Mouse (Mus musculus): ENCODE results near the gene Fzd10. TPM values are rescaled to one million over a fixed set of nuclear protein-coding genes. Genes with fewer than 3 reads are reported as not detected.
A peak's percentile ranks its signal among the peaks of the same experiment; 100 is the strongest.

The Fzd10 gene
- polyA plus RNA-seq, 1 experiment: 23.6 TPM

GRCm38 (mm10) chr5:128603693-128604092 lies 3.0 kb downstream of the Fzd10 start:
- TF ChIP-seq CTCF (IDR thresholded peaks at IDR 0.05; ENCODE audit: borderline replicate concordance, extremely low read depth, insufficient read depth, insufficient read length) (no peak), POLR2A (IDR thresholded peaks at IDR 0.05; ENCODE audit: borderline replicate concordance, extremely low read depth, insufficient read depth, insufficient read length, poor library complexity, severe bottlenecking) (no peak)
- no peak for DNase-seq (ENCODE audit: low read depth)

GRCm38 (mm10) chr5:128606596-128606995 lies 6.0 kb downstream of the Fzd10 start:
- TF ChIP-seq CTCF (IDR thresholded peaks at IDR 0.05; ENCODE audit: borderline replicate concordance, extremely low read depth, insufficient read depth, insufficient read length) (no peak), POLR2A (IDR thresholded peaks at IDR 0.05; ENCODE audit: borderline replicate concordance, extremely low read depth, insufficient read depth, insufficient read length, poor library complexity, severe bottlenecking) (no peak)
- peak; percentile 67 for DNase-seq (ENCODE audit: low read depth)

DNA sequence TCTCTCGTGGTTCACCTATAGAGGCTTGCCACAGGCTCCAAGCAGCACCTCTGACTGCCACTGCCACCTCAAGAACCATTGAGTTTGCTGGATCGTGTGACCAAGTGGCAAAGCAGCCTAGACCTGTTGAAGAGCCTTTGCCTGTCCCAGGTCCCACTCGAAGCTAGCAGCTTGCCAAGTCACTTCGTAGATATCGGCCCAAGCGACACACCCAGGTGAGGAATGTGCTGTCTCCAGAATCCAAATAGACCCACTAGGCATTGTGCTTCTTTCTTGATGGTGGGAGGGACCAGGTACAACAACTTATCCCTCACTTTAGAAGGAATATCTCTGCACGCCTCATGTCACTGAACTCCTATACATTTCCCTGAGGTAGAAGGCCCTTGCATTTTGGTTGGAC lies 8.4 kb downstream of the Fzd10 start:
- no peak for DNase-seq (ENCODE audit: low read depth)
- no peak for TF ChIP-seq POLR2A (IDR thresholded peaks at IDR 0.05; ENCODE audit: borderline replicate concordance, extremely low read depth, insufficient read depth, insufficient read length, poor library complexity, severe bottlenecking)
- TF ChIP-seq CTCF (IDR thresholded peaks at IDR 0.05; ENCODE audit: borderline replicate concordance, extremely low read depth, insufficient read depth, insufficient read length): no peak

DNA sequence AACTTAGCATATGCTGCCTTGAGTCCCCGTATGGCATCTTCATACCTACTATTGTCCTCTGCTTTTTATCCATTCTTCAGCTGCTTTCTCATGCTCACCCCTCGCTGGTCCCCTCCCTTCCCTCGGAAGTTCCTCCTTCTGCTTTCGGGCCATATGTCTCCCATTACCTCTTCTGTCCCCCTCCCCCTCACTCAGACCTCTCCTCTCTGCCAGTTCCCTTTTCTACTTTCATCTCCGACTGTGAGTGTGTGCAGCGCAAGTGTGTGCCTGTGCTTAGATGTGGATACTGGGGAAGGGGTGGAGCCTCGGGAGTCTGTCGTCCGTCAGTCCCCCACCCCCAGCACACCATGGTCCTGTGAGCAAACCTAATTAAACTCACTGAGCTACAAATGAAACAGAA lies 17.0 kb downstream of the Fzd10 start:
- TF ChIP-seq CTCF (IDR thresholded peaks at IDR 0.05; ENCODE audit: borderline replicate concordance, extremely low read depth, insufficient read depth, insufficient read length) (no peak), POLR2A (IDR thresholded peaks at IDR 0.05; ENCODE audit: borderline replicate concordance, extremely low read depth, insufficient read depth, insufficient read length, poor library complexity, severe bottlenecking) (no peak)

GRCm38 (mm10) chr5:128619987-128620386 lies 19.3 kb downstream of the Fzd10 start:
- DNase-seq (ENCODE audit: low read depth): peak; percentile 61
- no peak for TF ChIP-seq CTCF (IDR thresholded peaks at IDR 0.05; ENCODE audit: borderline replicate concordance, extremely low read depth, insufficient read depth, insufficient read length)
- no peak for TF ChIP-seq POLR2A (IDR thresholded peaks at IDR 0.05; ENCODE audit: borderline replicate concordance, extremely low read depth, insufficient read depth, insufficient read length, poor library complexity, severe bottlenecking)

More for the DNA sequence above, 17.0 kb downstream of the Fzd10 start:
- DNase-seq (ENCODE audit: low read depth): peak; percentile 63

DNA sequence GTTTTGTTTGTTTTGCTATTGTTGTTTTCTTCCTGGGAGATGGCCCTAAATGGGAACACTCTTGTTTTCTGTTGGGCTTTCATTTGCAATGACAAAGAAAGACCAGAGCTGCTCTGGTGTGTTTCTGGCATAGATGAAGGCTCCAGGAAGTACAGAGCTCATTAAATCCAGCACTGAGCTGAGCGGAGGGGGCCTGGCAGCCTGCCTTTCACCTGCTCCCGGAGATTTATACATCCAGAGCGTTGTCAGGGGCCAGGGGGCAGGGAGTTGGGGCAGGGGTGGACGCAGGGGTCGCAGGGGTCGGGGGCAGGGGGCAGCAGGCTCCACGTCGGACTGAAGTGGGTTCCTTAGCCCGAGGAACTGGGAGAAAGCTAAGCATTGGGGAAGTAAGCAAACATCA lies 19.8 kb downstream of the Fzd10 start:
- DNase-seq (ENCODE audit: low read depth): peak; percentile 74
- TF ChIP-seq CTCF (IDR thresholded peaks at IDR 0.05; ENCODE audit: borderline replicate concordance, extremely low read depth, insufficient read depth, insufficient read length): no peak
- TF ChIP-seq POLR2A (IDR thresholded peaks at IDR 0.05; ENCODE audit: borderline replicate concordance, extremely low read depth, insufficient read depth, insufficient read length, poor library complexity, severe bottlenecking): no peak

GRCm38 (mm10) chr5:128627763-128628162 lies 27.1 kb downstream of the Fzd10 start:
- TF ChIP-seq POLR2A (IDR thresholded peaks at IDR 0.05; ENCODE audit: borderline replicate concordance, extremely low read depth, insufficient read depth, insufficient read length, poor library complexity, severe bottlenecking): no peak
- no peak for TF ChIP-seq CTCF (IDR thresholded peaks at IDR 0.05; ENCODE audit: borderline replicate concordance, extremely low read depth, insufficient read depth, insufficient read length)
- DNase-seq (ENCODE audit: low read depth): peak; percentile 17

- DNase-seq (ENCODE audit: low read depth): no peak
These were observed 36.0 kb downstream of the Fzd10 start for GRCm38 (mm10) chr5:128636648-128637047.

DNA sequence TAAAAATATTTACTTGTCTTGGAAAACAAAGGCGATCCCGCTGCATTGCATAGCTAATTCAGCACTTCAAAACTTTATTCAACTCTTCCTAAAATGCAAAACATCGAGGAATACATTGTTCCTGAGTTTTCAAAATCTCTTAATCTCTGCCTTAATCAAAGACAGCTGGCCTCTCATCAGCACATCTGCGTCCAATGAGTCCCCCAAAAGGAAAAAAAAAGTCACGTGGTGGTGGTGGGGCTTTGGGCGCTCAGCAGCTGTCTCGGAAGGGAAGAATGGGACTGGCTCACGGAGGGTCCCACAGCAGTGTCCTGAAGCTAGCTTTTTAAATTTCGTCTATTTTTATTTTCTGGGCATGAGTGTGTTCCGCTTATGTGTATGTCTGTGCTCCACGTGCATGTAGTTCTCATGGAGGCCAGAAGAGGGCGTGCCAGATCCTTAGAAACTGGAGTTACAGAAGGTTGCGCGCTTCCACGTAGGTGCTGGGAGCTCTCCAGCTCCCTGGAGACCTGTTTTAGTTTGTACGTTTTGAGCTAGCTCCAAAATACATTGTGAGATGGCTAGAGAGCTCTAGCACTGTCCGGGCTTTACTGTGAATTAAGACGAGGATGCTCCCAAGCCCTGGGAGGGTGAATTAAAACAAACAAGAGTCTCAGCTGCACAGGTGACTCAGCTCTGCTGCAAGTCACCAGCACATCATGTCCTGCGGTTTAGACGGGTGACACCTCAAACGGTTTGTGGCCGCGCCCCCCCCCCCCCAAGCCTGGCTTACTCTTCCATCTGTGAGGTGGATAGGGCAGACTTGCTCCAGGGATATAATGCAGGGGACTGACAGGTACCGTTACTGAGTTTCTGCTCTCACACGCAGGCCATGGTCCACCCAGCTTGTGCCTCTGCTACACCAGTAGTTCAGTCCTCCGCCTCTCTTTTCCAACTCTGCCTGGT lies 36.7 kb downstream of the Fzd10 start:
- TF ChIP-seq CTCF (IDR thresholded peaks at IDR 0.05; ENCODE audit: borderline replicate concordance, extremely low read depth, insufficient read depth, insufficient read length): peak; percentile 27; the same call in 1 of the 2 replicates
- TF ChIP-seq POLR2A (IDR thresholded peaks at IDR 0.05; ENCODE audit: borderline replicate concordance, extremely low read depth, insufficient read depth, insufficient read length, poor library complexity, severe bottlenecking): no peak
- DNase-seq (ENCODE audit: low read depth): no peak

More at GRCm38 (mm10) chr5:128636648-128637047, 36.0 kb downstream of the Fzd10 start:
- no peak for TF ChIP-seq CTCF (IDR thresholded peaks at IDR 0.05; ENCODE audit: borderline replicate concordance, extremely low read depth, insufficient read depth, insufficient read length)
- no peak for TF ChIP-seq POLR2A (IDR thresholded peaks at IDR 0.05; ENCODE audit: borderline replicate concordance, extremely low read depth, insufficient read depth, insufficient read length, poor library complexity, severe bottlenecking)

DNA sequence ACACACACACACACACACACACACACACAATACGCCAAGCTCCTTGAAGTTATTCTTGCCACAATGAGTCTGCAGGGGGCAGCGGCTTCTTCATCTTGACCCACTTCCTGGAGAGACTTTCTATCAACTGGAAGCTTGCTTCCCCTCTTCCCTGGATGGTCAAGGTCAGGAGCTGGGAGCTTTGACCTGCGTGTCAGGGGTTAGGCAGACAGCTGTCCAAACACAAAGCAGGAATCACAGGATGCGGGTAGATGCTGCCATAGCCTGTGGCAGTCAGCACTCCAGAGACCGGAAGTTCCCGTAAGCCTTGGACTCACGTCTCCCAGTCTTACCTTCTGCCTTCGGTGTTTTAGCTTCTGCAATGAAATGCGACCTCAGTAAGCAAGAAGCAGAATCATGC lies 38.1 kb downstream of the Fzd10 start:
- DNase-seq (ENCODE audit: low read depth): peak; percentile 22
- no peak for TF ChIP-seq CTCF (IDR thresholded peaks at IDR 0.05; ENCODE audit: borderline replicate concordance, extremely low read depth, insufficient read depth, insufficient read length)
- TF ChIP-seq POLR2A (IDR thresholded peaks at IDR 0.05; ENCODE audit: borderline replicate concordance, extremely low read depth, insufficient read depth, insufficient read length, poor library complexity, severe bottlenecking): no peak

DNA sequence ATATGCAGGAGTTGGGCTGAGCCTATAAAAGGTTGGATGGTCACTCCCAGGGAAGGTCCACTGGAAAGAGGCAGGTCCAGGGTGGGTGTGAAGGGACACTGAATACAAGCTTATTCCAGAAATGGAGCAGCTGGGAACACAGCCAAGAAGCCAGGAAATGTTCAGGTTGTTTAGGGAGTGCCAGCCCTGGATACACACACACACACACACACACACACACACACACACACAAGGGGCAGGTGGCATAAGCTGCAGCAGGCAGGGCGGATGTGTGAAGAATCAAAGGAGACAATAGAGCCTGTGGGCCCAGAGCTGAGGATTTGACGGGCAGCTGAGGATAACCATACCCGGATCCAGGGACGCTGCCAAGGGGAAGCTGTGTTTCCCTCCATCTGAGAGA lies 42.4 kb downstream of the Fzd10 start:
- DNase-seq (ENCODE audit: low read depth): peak; percentile 64
- TF ChIP-seq POLR2A (IDR thresholded peaks at IDR 0.05; ENCODE audit: borderline replicate concordance, extremely low read depth, insufficient read depth, insufficient read length, poor library complexity, severe bottlenecking) (no peak), CTCF (IDR thresholded peaks at IDR 0.05; ENCODE audit: borderline replicate concordance, extremely low read depth, insufficient read depth, insufficient read length) (no peak)

- no peak for TF ChIP-seq POLR2A (IDR thresholded peaks at IDR 0.05; ENCODE audit: borderline replicate concordance, extremely low read depth, insufficient read depth, insufficient read length, poor library complexity, severe bottlenecking)
- no peak for DNase-seq (ENCODE audit: low read depth)
These were observed 45.1 kb downstream of the Fzd10 start for GRCm38 (mm10) chr5:128645720-128646119.
